Mouse (Mus musculus) myocyte (in vitro differentiated cells): ENCODE measurements around the gene Fam234a. TPM values are rescaled to one million over a fixed set of nuclear protein-coding genes. Genes with fewer than 3 reads are reported as not detected.
"Not testable (repeated sequence)": the region's sequence is repeated elsewhere in the genome, so short reads cannot be mapped to it uniquely, and the experiment has no call there.

Source experiments
- H3K27me3 ChIP-seq: one replicate; pipeline ENCODE4 v1.6.1; 2011; ENCODE audit not compliant: control insufficient read depth, insufficient read depth, insufficient read length
- H3K36me3 ChIP-seq: one replicate; pipeline ENCODE4 v1.6.1; 2011; ENCODE audit not compliant: control insufficient read depth, insufficient read depth
- H3K4me2 ChIP-seq: one replicate; pipeline ENCODE4 v1.6.1; 2011; ENCODE audit warnings: low read depth, control low read depth
- H3K4me3 ChIP-seq: one replicate; pipeline ENCODE4 v1.5.1; 2011; ENCODE audit warnings: mild to moderate bottlenecking, control low read depth, moderate library complexity
- H3K79me2 ChIP-seq: one replicate; pipeline ENCODE4 v1.6.1; 2011; ENCODE audit not compliant: control insufficient read depth, insufficient read depth
- H3ac ChIP-seq: one replicate; pipeline ENCODE4 v1.6.1; 2011; ENCODE audit not compliant: control insufficient read depth, insufficient read length
- CEBPB ChIP-seq: IDR thresholded peaks from 2 replicates; pipeline ENCODE4 v1.6.1; 2011; ENCODE audit warnings: mild to moderate bottlenecking, moderate library complexity; ENCODE audit not compliant: poor library complexity, insufficient read depth, severe bottlenecking
- E2F4 ChIP-seq: IDR thresholded peaks from one replicate; pipeline ENCODE4 v1.6.1; 2011; ENCODE audit warnings: mild to moderate bottlenecking, control low read depth, moderate library complexity; ENCODE audit not compliant: insufficient read depth
- MAX ChIP-seq: IDR thresholded peaks from one replicate; pipeline ENCODE4 v1.6.1; 2011; ENCODE audit warnings: low read depth, mild to moderate bottlenecking, control low read depth
- MYOD1 ChIP-seq, 3 experiments: IDR thresholded peaks; one replicate each; pipeline ENCODE4 v1.6.1; 2011; ENCODE audit warnings: control low read depth in 2 of 3, low read depth in 2 of 3, mild to moderate bottlenecking in 2 of 3, moderate library complexity in 1 of 3; ENCODE audit not compliant: insufficient read length in 2 of 3, control insufficient read depth in 1 of 3
- MYOG ChIP-seq, 3 experiments: IDR thresholded peaks; one replicate each; pipeline ENCODE4 v1.6.1; 2011; ENCODE audit warnings: control low read depth in 2 of 3, low read depth in 2 of 3, mild to moderate bottlenecking in 2 of 3; ENCODE audit not compliant: insufficient read length in 2 of 3, control insufficient read depth in 1 of 3, insufficient read depth in 1 of 3
- POLR2A ChIP-seq: IDR thresholded peaks from one replicate; pipeline ENCODE4 v1.6.1; 2011; ENCODE audit warnings: low read depth, mild to moderate bottlenecking, control low read depth, moderate library complexity; ENCODE audit not compliant: insufficient read length
- POLR2AphosphoS2 ChIP-seq: IDR thresholded peaks from one replicate; pipeline ENCODE4 v1.6.1; 2011; ENCODE audit warnings: low read depth, control low read depth; ENCODE audit not compliant: insufficient read length
- REST ChIP-seq: IDR thresholded peaks from one replicate; pipeline ENCODE4 v1.6.1; 2011; ENCODE audit warnings: mild to moderate bottlenecking, control low read depth, moderate library complexity; ENCODE audit not compliant: insufficient read depth, insufficient read length
- SRF ChIP-seq: IDR thresholded peaks from one replicate; pipeline ENCODE4 v1.6.1; 2011; ENCODE audit warnings: low read depth; ENCODE audit not compliant: control insufficient read depth, insufficient read length
- TCF12 ChIP-seq: IDR thresholded peaks from one replicate; pipeline ENCODE4 v1.6.1; 2011; ENCODE audit warnings: mild to moderate bottlenecking, control low read depth; ENCODE audit not compliant: poor library complexity, insufficient read depth, severe bottlenecking
- TCF3 ChIP-seq: IDR thresholded peaks from one replicate; pipeline ENCODE4 v1.6.1; 2011; ENCODE audit warnings: low read depth, control low read depth; ENCODE audit not compliant: insufficient read length
- USF1 ChIP-seq: IDR thresholded peaks from one replicate; pipeline ENCODE4 v1.6.1; 2011; ENCODE audit warnings: low read depth, mild to moderate bottlenecking, control low read depth, moderate library complexity
- polyA plus RNA-seq: library from polyadenylated mRNA; unstranded; fragments of >200 nt; fragmentation: generic; extraction: Trizol; gene quantifications from one replicate; pipeline ENCODE4 v1.2.1, GENCODE M21; 2012; ENCODE audit warnings: missing spikeins

The Fam234a gene
- polyA plus RNA-seq, 1 experiment = 65.4 TPM

GRCm38 (mm10) chr17:26198892-26199291 is 45.1 kb downstream of the Fam234a start, which contains the start of gene Pdia2:
TSS of gene Pdia2 (minus strand) at chr17:26199087.
- no peak within 1 kb of the TSS for H3K4me3 ChIP-seq
- TF ChIP-seq TCF12 (no peak), MYOG (IDR thresholded peaks at IDR 0.05; ENCODE audit: control insufficient read depth in 1 of 3, insufficient read depth in 1 of 3, insufficient read length in 2 of 3, low read depth in 2 of 3) (no peak), REST (no peak), MAX (no peak), USF1 (no peak), CEBPB (no peak), SRF (no peak), E2F4 (no peak), MYOD1 (IDR thresholded peaks at IDR 0.05; ENCODE audit: control insufficient read depth in 1 of 3, insufficient read length in 2 of 3, low read depth in 2 of 3) (no peak), POLR2A (no peak), TCF3 (no peak), POLR2AphosphoS2 (no peak)
- no peaks in the 10 kb centered on the region for H3K79me2 ChIP-seq
- no peak within 1 kb of the TSS for H3ac ChIP-seq
- no peak within 1 kb of the TSS for H3K4me2 ChIP-seq
- H3K36me3 ChIP-seq = no peaks in the 10 kb centered on the region
- no peaks in the 10 kb centered on the region for H3K27me3 ChIP-seq

GRCm38 (mm10) chr17:26192481-26193190 is 51.4 kb downstream of the Fam234a start:
- no peak overlapping the region for H3K4me3 ChIP-seq
- no peak overlapping the region for H3K4me2 ChIP-seq
- no peak overlapping the region for H3ac ChIP-seq
- H3K36me3 ChIP-seq = peaks cover 20% of the 10 kb centered on the region
- no peaks in the 10 kb centered on the region for H3K27me3 ChIP-seq
- TF ChIP-seq MYOD1 (IDR thresholded peaks at IDR 0.05; ENCODE audit: control insufficient read depth in 1 of 3, insufficient read length in 2 of 3, low read depth in 2 of 3) (no peak), E2F4 (no peak), CEBPB (no peak), MAX (no peak), POLR2A (no peak), USF1 (no peak), TCF3 (no peak), TCF12 (no peak), MYOG (IDR thresholded peaks at IDR 0.05; ENCODE audit: control insufficient read depth in 1 of 3, insufficient read depth in 1 of 3, insufficient read length in 2 of 3, low read depth in 2 of 3) (no peak), POLR2AphosphoS2 (no peak), REST (no peak), SRF (no peak)
- H3K79me2 ChIP-seq = no peaks in the 10 kb centered on the region

DNA sequence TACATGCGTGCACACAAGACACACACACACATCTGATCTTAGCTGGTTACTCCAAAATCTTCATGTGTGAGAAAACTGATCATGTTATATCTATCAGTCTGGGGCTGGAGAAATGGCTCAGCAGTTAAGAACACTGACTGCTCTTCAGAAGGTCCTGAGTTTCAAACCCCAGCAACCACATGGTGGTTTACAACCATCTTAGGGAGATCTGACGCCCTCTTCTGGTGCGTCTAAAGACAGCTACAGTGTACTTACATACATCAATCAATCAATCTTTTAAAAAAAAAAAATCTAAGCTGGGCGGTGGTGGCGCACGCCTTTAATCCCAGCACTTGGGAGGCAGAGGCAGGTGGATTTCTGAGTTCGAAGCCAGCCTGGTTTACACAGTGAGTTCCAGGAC is 52.6 kb downstream of the Fam234a start:
- not testable (repeated sequence) for H3K27me3 ChIP-seq, H3K4me2 ChIP-seq, H3K4me3 ChIP-seq, H3K79me2 ChIP-seq, H3ac ChIP-seq
- peaks cover 31% of the 10 kb centered on the region for H3K36me3 ChIP-seq

DNA sequence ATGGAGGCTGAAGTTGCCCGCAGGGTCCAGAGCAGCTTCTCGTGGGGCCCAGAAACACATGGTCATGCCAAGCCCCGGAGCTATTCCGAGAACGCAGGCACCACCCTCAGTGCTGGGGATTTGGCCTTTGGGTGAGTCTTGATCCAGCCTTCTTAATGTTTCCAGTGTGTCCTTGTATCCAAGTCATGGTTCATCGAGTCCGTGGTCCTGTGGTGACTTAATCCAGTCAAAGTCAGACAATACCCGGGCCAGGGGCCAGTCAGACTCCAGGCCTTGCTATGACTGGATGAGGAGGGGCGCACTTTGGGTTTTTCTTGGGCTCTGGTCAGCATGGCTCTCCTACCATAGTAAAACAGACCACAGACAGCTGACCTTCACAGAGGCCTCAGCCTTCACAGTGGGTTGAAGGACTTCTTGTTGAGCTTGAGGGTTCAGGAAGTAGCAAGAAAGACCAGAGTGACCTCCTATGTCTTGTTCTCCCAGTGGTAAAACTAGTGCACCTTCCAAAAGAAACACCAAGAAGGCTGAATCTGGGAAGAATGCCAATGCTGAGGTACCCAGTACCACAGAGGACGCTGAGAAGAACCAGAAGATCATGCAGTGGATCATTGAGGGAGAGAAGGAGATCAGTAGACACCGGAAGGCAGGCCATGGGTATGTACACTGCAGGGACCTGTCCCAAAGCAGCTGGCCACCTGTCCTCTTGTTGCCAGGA is 55.8 kb downstream of the Fam234a start:
- Histone ChIP-seq H3ac (no peak overlapping the region), H3K4me2 (no peak overlapping the region), H3K79me2 (no peaks in the 10 kb centered on the region), H3K27me3 (no peaks in the 10 kb centered on the region), H3K4me3 (no peak overlapping the region), H3K36me3 (peaks cover 47% of the 10 kb centered on the region)
- no peak for TF ChIP-seq MAX
- TF ChIP-seq MYOG (IDR thresholded peaks at IDR 0.05; ENCODE audit: control insufficient read depth in 1 of 3, insufficient read depth in 1 of 3, insufficient read length in 2 of 3, low read depth in 2 of 3) = no peak
- no peak for TF ChIP-seq E2F4
- TF ChIP-seq TCF12 = no peak
- no peak for TF ChIP-seq POLR2A
- no peak for TF ChIP-seq MYOD1 (IDR thresholded peaks at IDR 0.05; ENCODE audit: control insufficient read depth in 1 of 3, insufficient read length in 2 of 3, low read depth in 2 of 3)
- TF ChIP-seq TCF3 = no peak
- no peak for TF ChIP-seq REST
- no peak for TF ChIP-seq USF1
- TF ChIP-seq POLR2AphosphoS2 = no peak
- TF ChIP-seq CEBPB = no peak
- no peak for TF ChIP-seq SRF

GRCm38 (mm10) chr17:26187592-26187991 is 56.5 kb downstream of the Fam234a start:
- no peak for TF ChIP-seq USF1
- TF ChIP-seq POLR2A = no peak
- no peak for TF ChIP-seq TCF12
- TF ChIP-seq MAX = no peak
- TF ChIP-seq POLR2AphosphoS2 = no peak
- no peak overlapping the region for H3ac ChIP-seq

More at GRCm38 (mm10) chr17:26187592-26187991, 56.5 kb downstream of the Fam234a start:
- H3K79me2 ChIP-seq = no peaks in the 10 kb centered on the region
- no peaks in the 10 kb centered on the region for H3K27me3 ChIP-seq
- no peak overlapping the region for H3K4me2 ChIP-seq
- H3K36me3 ChIP-seq = peaks cover 47% of the 10 kb centered on the region
- no peak overlapping the region for H3K4me3 ChIP-seq
